Comparison of ENCODE assay signal across 35 mouse cellular contexts in the genomic region with DNA sequence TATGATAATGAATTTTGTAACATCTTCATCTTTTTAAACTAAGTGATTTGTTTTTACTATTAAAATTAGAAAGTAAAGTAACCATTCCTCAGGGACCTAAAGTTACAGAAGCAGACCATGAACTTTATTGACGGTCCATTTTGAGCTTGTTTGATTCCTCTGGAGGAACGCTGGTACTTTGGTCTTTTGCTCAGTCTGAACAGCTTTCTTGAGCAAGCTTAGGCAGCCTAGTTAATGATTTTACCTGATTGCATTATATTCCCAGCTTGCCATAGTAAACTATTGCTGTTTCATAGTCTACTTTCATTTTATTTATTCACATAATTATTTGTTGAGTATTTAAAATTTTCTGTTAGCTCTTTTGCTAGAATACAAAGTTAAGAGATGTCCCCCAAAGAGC. TPM values are rescaled to one million over a fixed set of nuclear protein-coding genes. Genes with fewer than 3 reads are reported as not detected.
"Had no signal": no experiment of that assay in that cellular context is flagged by ENCODE, and none has a peak within 500 bp of the region (broad histone marks: within the 10 kb centered on the region; RNA-seq: fewer than 3 reads in every experiment).

No protein-coding gene starts in this region.

- H3K4me1 ChIP-seq: limb, embryonic 10.5 days; limb, embryonic 12.5 days; limb, embryonic 13.5 days; limb, embryonic 15.5 days; liver, embryonic 12.5 days; liver, embryonic 13.5 days; liver, embryonic 15.5 days; lung, embryonic 15.5 days; megakaryocyte, embryonic 14.5 days; midbrain, embryonic 10.5 days; midbrain, embryonic 12.5 days; midbrain, embryonic 13.5 days; midbrain, embryonic 15.5 days; neural tube, embryonic 12.5 days; neural tube, embryonic 13.5 days had no signal

- H3K9me3 ChIP-seq: limb, embryonic 10.5 days; limb, embryonic 12.5 days; limb, embryonic 13.5 days; limb, embryonic 15.5 days; liver, embryonic 12.5 days; liver, embryonic 13.5 days; liver, embryonic 15.5 days; lung, embryonic 15.5 days; megakaryocyte, embryonic 14.5 days; midbrain, embryonic 10.5 days; midbrain, embryonic 12.5 days; midbrain, embryonic 13.5 days; midbrain, embryonic 15.5 days; neural tube, embryonic 12.5 days; neural tube, embryonic 13.5 days had no signal

- ATAC-seq: liver, embryonic 12.5 days; lung, postnatal 0 days; midbrain, embryonic 13.5 days; midbrain, embryonic 15.5 days; midbrain, embryonic 16.5 days had no signal

- DNase-seq: left cerebral cortex, postnatal 4 days; liver; liver, embryonic 13.5 days; lung, adult 18-20 months; lung, adult 2 months; lung, embryonic 14.5 days; lung, postnatal 10 days; lung, postnatal 14 days; lung, postnatal 36 days; lung, postnatal 4 days; midbrain, embryonic 14.5 days had no signal

- H3K27me3 ChIP-seq: limb, embryonic 12.5 days; limb, embryonic 13.5 days; limb, embryonic 15.5 days; liver, embryonic 12.5 days; liver, embryonic 13.5 days; liver, embryonic 15.5 days; lung, embryonic 15.5 days; megakaryocyte, embryonic 14.5 days; midbrain, embryonic 12.5 days; midbrain, embryonic 13.5 days; midbrain, embryonic 15.5 days; neural tube, embryonic 12.5 days; neural tube, embryonic 13.5 days had no signal

- H3K4me3 ChIP-seq: limb, embryonic 10.5 days; limb, embryonic 12.5 days; limb, embryonic 13.5 days; limb, embryonic 15.5 days; liver, embryonic 12.5 days; liver, embryonic 13.5 days; liver, embryonic 15.5 days; lung, embryonic 15.5 days; megakaryocyte, embryonic 14.5 days; midbrain, embryonic 10.5 days; midbrain, embryonic 12.5 days; midbrain, embryonic 13.5 days; midbrain, embryonic 15.5 days; myocyte; neural tube, embryonic 12.5 days; neural tube, embryonic 13.5 days had no signal

- H3K9ac ChIP-seq: limb, embryonic 12.5 days; limb, embryonic 13.5 days; limb, embryonic 15.5 days; liver, embryonic 12.5 days; liver, embryonic 13.5 days; liver, embryonic 14.5 days; liver, embryonic 15.5 days; lung, embryonic 14.5 days; lung, embryonic 15.5 days; midbrain, embryonic 12.5 days; midbrain, embryonic 13.5 days; midbrain, embryonic 15.5 days; neural tube, embryonic 12.5 days; neural tube, embryonic 13.5 days had no signal

- H3K4me2 ChIP-seq: limb, embryonic 12.5 days; limb, embryonic 13.5 days; limb, embryonic 15.5 days; liver, embryonic 11.5 days; liver, embryonic 12.5 days; liver, embryonic 13.5 days; liver, embryonic 15.5 days; lung, embryonic 14.5 days; lung, embryonic 15.5 days; midbrain, embryonic 11.5 days; midbrain, embryonic 12.5 days; midbrain, embryonic 13.5 days; midbrain, embryonic 15.5 days; neural tube, embryonic 12.5 days; neural tube, embryonic 13.5 days had no signal

- H3K27ac ChIP-seq: limb, embryonic 10.5 days; limb, embryonic 12.5 days; limb, embryonic 13.5 days; limb, embryonic 15.5 days; liver, embryonic 12.5 days; liver, embryonic 13.5 days; liver, embryonic 14.5 days; liver, embryonic 15.5 days; lung, embryonic 15.5 days; macrophage; midbrain, embryonic 10.5 days; midbrain, embryonic 12.5 days; midbrain, embryonic 13.5 days; midbrain, embryonic 15.5 days; neural tube, embryonic 12.5 days; neural tube, embryonic 13.5 days had no signal

- H3K36me3 ChIP-seq: liver, embryonic 12.5 days; liver, embryonic 13.5 days; liver, embryonic 15.5 days had no signal

RNA-seq across cellular contexts. Expression of a gene that starts 59.1 kb away (rescaled TPM):
- total RNA-seq: megakaryocyte, adult 5-6 weeks; megakaryocyte-erythroid progenitor cell, adult 5-6 weeks; monocyte, adult 5-6 weeks had no signal
- polyA plus RNA-seq: macrophage had no signal
